Mouse (Mus musculus): ENCODE measurements around the gene Riiad1.

DNA sequence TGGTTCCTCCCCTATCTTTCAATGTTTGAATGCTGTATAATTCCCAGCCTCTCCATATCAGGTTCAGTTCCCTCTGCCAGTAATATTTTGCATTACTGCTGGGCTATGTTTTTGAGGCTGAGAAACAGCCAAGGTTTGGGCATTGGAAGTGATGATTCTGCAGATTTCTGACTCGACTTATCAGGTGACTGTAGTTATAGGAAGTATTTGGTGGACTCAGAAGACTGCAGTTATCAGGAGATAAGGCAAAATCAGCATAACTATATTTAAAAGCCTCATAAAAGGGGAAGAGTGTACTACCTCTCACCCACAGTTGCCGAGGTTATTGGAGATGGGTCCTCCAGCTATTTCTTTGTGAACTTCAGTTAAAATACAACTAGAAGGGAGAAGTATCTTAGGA lies 49.2 kb downstream of the Riiad1 start:
- no peak for TF ChIP-seq EP300 (IDR thresholded peaks at IDR 0.05)
- TF ChIP-seq CTCF (IDR thresholded peaks at IDR 0.05) = no peak

Data from lung, postnatal 0 days (tissue).